Mouse (Mus musculus) mouse trophoblast stem cell (cell line): Measurements from ENCODE around the gene Celsr2.

Experiments
- in situ Hi-C, 2 experiments: fragments of 300-500 bp; cut with MseI, MboI; formaldehyde crosslinking; loops; 2 replicates in 1 of 2; 3 replicates in 1 of 2; pipeline ENCODE4 v1.15.1; 2025

Celsr2 gene

GRCm38 (mm10) chr3:108381945-108382875, 33.1 kb downstream of the Celsr2 start:
- in situ Hi-C loops = no loop called here

GRCm38 (mm10) chr3:108380695-108381094, 34.7 kb downstream of the Celsr2 start:
- in situ Hi-C loops = no loop called here

- in situ Hi-C loops = no loop called here
Observed at GRCm38 (mm10) chr3:108378875-108379663, 36.3 kb downstream of the Celsr2 start.

- in situ Hi-C loops = no loop called here
Observed at GRCm38 (mm10) chr3:108372691-108373090, 42.7 kb downstream of the Celsr2 start.

- in situ Hi-C loops = no loop called here
Observed at GRCm38 (mm10) chr3:108372274-108372673, 43.1 kb downstream of the Celsr2 start.

- in situ Hi-C loops = no loop called here
Observed at GRCm38 (mm10) chr3:108368721-108369120, 46.6 kb downstream of the Celsr2 start.

GRCm38 (mm10) chr3:108367828-108368227, 47.5 kb downstream of the Celsr2 start:
- in situ Hi-C loops = no loop called here

GRCm38 (mm10) chr3:108367173-108367572, 48.2 kb downstream of the Celsr2 start:
- in situ Hi-C loops = no loop called here

- in situ Hi-C loops = no loop called here
Observed at GRCm38 (mm10) chr3:108364270-108364995, 50.9 kb downstream of the Celsr2 start, which contains the start of gene Mybphl. Mybphl (plus strand) TSS chr3:108364911.

- in situ Hi-C loops = no loop called here
Observed at GRCm38 (mm10) chr3:108363626-108364025, 51.7 kb downstream of the Celsr2 start.

GRCm38 (mm10) chr3:108360894-108361293, 54.5 kb downstream of the Celsr2 start:
- in situ Hi-C loops = no loop called here

- in situ Hi-C loops = no loop called here
Observed at GRCm38 (mm10) chr3:108358445-108358844, 56.9 kb downstream of the Celsr2 start.

- in situ Hi-C loops = no loop called here
Observed at GRCm38 (mm10) chr3:108357051-108357450, 58.3 kb downstream of the Celsr2 start.

- in situ Hi-C loops = no loop called here
Observed at GRCm38 (mm10) chr3:108355245-108355644, 60.1 kb downstream of the Celsr2 start.

GRCm38 (mm10) chr3:108348376-108348775, 67.0 kb downstream of the Celsr2 start:
- in situ Hi-C loops = no loop called here

- in situ Hi-C loops = no loop called here
Observed at GRCm38 (mm10) chr3:108345855-108346254, 69.5 kb downstream of the Celsr2 start.

- in situ Hi-C loops = no loop called here
Observed at GRCm38 (mm10) chr3:108342185-108342584, 73.2 kb downstream of the Celsr2 start.

- in situ Hi-C loops = no loop called here
Observed at GRCm38 (mm10) chr3:108341040-108341439, 74.3 kb downstream of the Celsr2 start.
